Mouse (Mus musculus) T-cell, adult 66 days (primary cell): ENCODE measurements around the gene Gm6592. TPM values are rescaled to one million over a fixed set of nuclear protein-coding genes. Genes with fewer than 3 reads are reported as not detected.

Experiments used
- total RNA-seq, 2 experiments: library from RNA; stranded (reverse); gene quantifications; 3 replicates in 1 of 2; 4 replicates in 1 of 2; pipeline ENCODE4 v1.2.4; 2023

Gene Gm6592
- total RNA-seq: not detected

GRCm38 (mm10) chrX:8843694-8844093 lies at the start of gene Gm6592:
Gm6592 (plus strand) TSS chrX:8843994.

DNA sequence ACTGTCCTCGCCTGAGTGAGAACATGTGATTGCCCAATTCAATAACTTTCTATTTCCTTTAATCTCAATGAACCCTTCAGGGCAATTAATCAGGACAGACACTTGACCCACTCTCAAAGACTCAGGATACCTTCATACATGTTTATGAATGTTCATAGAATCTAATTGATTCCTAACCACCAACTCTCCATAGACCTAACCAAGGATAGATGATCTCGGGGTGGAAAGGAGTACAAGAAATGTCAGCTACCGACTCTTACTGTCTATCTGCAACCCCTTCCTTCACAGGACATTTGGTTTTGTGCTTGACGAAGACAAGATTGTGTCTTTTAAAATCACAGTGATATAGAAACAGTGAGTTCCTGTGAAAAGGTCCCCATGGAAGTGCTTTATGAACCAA lies 40.4 kb upstream of the Gm6592 start, which contains the start of gene Ssxb5:
Gene Ssxb5 (plus strand): TSS at position 301 of the 400 bp plus-strand sequence.

DNA sequence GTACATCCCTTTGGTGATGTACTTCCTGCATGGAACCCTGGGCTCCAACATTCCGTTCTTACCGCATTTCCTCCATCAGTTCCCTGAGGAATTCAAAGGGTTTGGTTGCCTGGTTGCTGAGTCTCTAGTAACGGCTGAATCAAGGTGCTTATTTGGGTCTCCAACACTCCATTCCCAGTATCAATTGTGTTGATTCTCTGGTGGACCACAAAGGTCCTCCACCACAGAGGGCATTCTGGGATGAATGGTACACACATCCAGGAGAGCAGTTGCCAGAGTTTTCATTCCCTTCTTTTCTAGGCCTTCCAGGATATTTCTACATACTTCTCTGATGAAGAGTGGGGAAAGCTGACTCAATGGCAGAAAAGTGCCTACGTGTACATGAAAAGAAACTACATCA lies 30.2 kb downstream of the Gm6592 start, which contains the start of gene Gm5751:
Gene Gm5751 (plus strand): TSS at position 301 of the 400 bp plus-strand sequence.

DNA sequence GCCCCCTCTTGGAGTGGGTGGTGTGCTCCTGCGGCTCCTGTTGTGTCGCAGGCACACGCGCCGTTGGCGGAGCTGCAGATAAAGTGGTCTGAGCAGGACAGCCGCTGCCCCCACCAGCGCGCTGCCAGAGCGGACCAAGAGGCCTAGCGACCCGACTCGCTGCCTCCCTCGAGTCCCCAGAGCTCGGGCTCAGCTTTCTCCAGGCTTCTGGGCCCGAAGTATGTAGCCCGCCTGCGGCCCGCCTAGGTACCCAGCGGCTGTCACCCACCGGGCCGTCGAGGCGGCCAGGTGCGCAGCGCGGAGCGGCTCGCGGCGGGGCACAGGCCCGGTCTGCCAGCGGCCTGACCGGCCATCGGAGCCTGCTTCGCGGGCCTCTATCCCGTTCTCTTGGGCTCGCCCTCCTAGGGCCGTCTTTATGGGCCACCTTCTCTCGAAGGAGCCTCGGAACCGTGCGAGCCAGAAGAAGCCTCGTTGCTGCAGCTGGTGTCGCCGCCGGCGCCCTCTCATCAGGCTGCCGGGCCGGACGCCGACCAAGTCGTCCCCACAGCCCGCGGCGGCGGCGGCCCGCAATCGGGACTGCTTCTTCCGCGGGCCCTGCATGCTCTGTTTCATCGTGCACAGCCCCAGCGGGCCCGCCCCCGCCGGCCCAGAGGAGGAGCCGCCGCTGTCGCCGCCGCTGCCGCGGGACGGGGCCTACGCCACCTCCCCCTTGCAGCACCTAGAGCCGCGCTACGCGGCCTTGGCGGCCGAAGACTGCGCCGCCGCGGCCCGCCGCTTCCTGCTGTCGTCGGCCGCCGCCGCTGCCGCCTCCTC lies 48.8 kb downstream of the Gm6592 start, which contains the start of gene B630019K06Rik:
Gene B630019K06Rik (plus strand): TSS at position 40 of the 813 bp plus-strand sequence.

Other genes with a start within 250 kb of the Gm6592 start
- gene Ssxb8, start 153.2 kb upstream of the Gm6592 start, total RNA-seq: not detected
- not detected for gene Ssx9, start 95.6 kb upstream of the Gm6592 start, total RNA-seq
- gene Ssxb5, start 40.3 kb upstream of the Gm6592 start, total RNA-seq: not detected
- not detected for gene Gm5751, start 30.3 kb downstream of the Gm6592 start, total RNA-seq
- gene B630019K06Rik, start 48.4 kb downstream of the Gm6592 start, total RNA-seq: 1 to 10 TPM; 1.7 to 2.5 TPM
- gene Fthl17b, start 119.0 kb downstream of the Gm6592 start, total RNA-seq: not detected
- not detected for gene Fthl17c, start 132.6 kb downstream of the Gm6592 start, total RNA-seq
- not detected for gene Fthl17d, start 142.8 kb downstream of the Gm6592 start, total RNA-seq
- gene Fthl17e, start 189.5 kb downstream of the Gm6592 start, total RNA-seq: not detected
- not detected for gene Fthl17f, start 219.0 kb downstream of the Gm6592 start, total RNA-seq